Mouse (Mus musculus) liver, embryonic 16.5 days (tissue): ENCODE results near the gene Cbwd1. TPM values are rescaled to one million over a fixed set of nuclear protein-coding genes. Genes with fewer than 3 reads are reported as not detected.
"Not testable (repeated sequence)": the region's sequence is repeated elsewhere in the genome, so short reads cannot be mapped to it uniquely, and the experiment has no call there.

Source experiments
- ATAC-seq: fragments of 200-750 bp; cut with Nextera tagmentation; 2 replicates; pipeline ENCODE4 v1.8.0; 2017; ENCODE audit warnings: low read depth, mild to moderate bottlenecking, moderate number of reproducible peaks, moderate library complexity
- H3K27ac ChIP-seq: fragments of 300-500 bp; sonication (generic); 2 replicates; pipeline ENCODE4 v1.5.1; 2014; ENCODE audit warnings: mild to moderate bottlenecking, low read length
- H3K27me3 ChIP-seq: fragments of 300-500 bp; sonication (generic); 2 replicates; pipeline ENCODE4 v1.6.1; 2014; ENCODE audit warnings: low read depth, low read length, mixed read lengths; ENCODE audit not compliant: control insufficient read depth, insufficient read depth
- H3K36me3 ChIP-seq: fragments of 300-500 bp; sonication (generic); 2 replicates; pipeline ENCODE4 v1.6.1; 2014; ENCODE audit warnings: mild to moderate bottlenecking; ENCODE audit not compliant: control insufficient read depth, insufficient read depth
- H3K4me1 ChIP-seq: fragments of 300-500 bp; sonication (generic); 2 replicates; pipeline ENCODE4 v1.6.1; 2014; ENCODE audit warnings: low read depth, low read length, mixed read lengths; ENCODE audit not compliant: control insufficient read depth
- H3K4me2 ChIP-seq: fragments of 300-500 bp; sonication (generic); 2 replicates; pipeline ENCODE4 v1.6.1; 2014; ENCODE audit warnings: low read depth, low read length, mixed read lengths
- H3K4me3 ChIP-seq: fragments of 300-500 bp; sonication (generic); 2 replicates; pipeline ENCODE4 v1.5.1; 2014; ENCODE audit warnings: low read depth, mild to moderate bottlenecking, low read length
- H3K9ac ChIP-seq: fragments of 300-500 bp; sonication (generic); 2 replicates; pipeline ENCODE4 v1.6.1; 2014; ENCODE audit warnings: low read depth, low read length
- H3K9me3 ChIP-seq: fragments of 300-500 bp; sonication (generic); replicated peaks from 2 replicates; pipeline ENCODE4 v1.6.1; 2016; ENCODE audit warnings: low read length; ENCODE audit not compliant: control insufficient read depth
- WGBS: fragments of 180-500 bp; shearing (Covaris S2); extraction: QIAGEN DNeasy Blood & Tissue Kit; methylation state at CpG from one replicate; pipeline ENCODE4 v1.1.7; 2014; ENCODE audit not compliant: insufficient replicate concordance; 5-methylcytosine and 5-hydroxymethylcytosine counted together
- polyA plus RNA-seq: library from polyadenylated mRNA; unstranded; fragments of >200 nt; fragmentation: Nextera tagmentation; extraction: Ambion mirVana; gene quantifications from 2 replicates; pipeline ENCODE4 v1.2.1, GENCODE M21; 2015

The Cbwd1 gene
- polyA plus RNA-seq, 1 experiment from 2014 or later, result 6.8 TPM

GRCm38 (mm10) chr19:24896536-24896935, 64.9 kb downstream of the Cbwd1 start:
- ATAC-seq, result no peak
- Histone ChIP-seq H3K36me3 (no peaks in the 10 kb centered on the region), H3K4me3 (no peak overlapping the region), H3K4me1 (no peaks in the 10 kb centered on the region), H3K9ac (no peak overlapping the region), H3K27ac (no peak overlapping the region), H3K4me2 (no peak overlapping the region), H3K9me3 (no peaks in the 10 kb centered on the region), H3K27me3 (peaks cover 53% of the 10 kb centered on the region)
- WGBS, result 12% methylated on average over 4 of the region's 4 CpGs

GRCm38 (mm10) chr19:24886888-24887287, 74.5 kb downstream of the Cbwd1 start:
- Histone ChIP-seq H3K4me2 (no peak overlapping the region), H3K9ac (no peak overlapping the region), H3K9me3 (no peaks in the 10 kb centered on the region), H3K4me1 (no peaks in the 10 kb centered on the region), H3K27me3 (peaks cover 2% of the 10 kb centered on the region; the same call in 1 of the 2 replicates), H3K36me3 (no peaks in the 10 kb centered on the region), H3K4me3 (no peak overlapping the region), H3K27ac (no peak overlapping the region)
- no peak for ATAC-seq
- WGBS, result 57% methylated on average over 3 of the region's 3 CpGs

GRCm38 (mm10) chr19:24885504-24885903, 75.9 kb downstream of the Cbwd1 start:
- no peaks in the 10 kb centered on the region for H3K36me3 ChIP-seq
- ATAC-seq, result no peak
- no peak overlapping the region for H3K4me3 ChIP-seq
- no peaks in the 10 kb centered on the region for H3K4me1 ChIP-seq
- no peak overlapping the region for H3K27ac ChIP-seq
- no peaks in the 10 kb centered on the region for H3K9me3 ChIP-seq
- no peak overlapping the region for H3K9ac ChIP-seq
- peaks cover 2% of the 10 kb centered on the region; the same call in 1 of the 2 replicates for H3K27me3 ChIP-seq
- no peak overlapping the region for H3K4me2 ChIP-seq
- WGBS, result 11% methylated on average over 5 of the region's 5 CpGs

- no peak overlapping the region for H3K4me3 ChIP-seq
- H3K4me2 ChIP-seq, result no peak overlapping the region
- ATAC-seq, result no peak
- no peaks in the 10 kb centered on the region for H3K36me3 ChIP-seq
- H3K4me1 ChIP-seq, result no peaks in the 10 kb centered on the region
- H3K27me3 ChIP-seq, result no peaks in the 10 kb centered on the region
- H3K9ac ChIP-seq, result no peak overlapping the region
- no peaks in the 10 kb centered on the region for H3K9me3 ChIP-seq
- H3K27ac ChIP-seq, result no peak overlapping the region
- 55% methylated on average over 4 of the region's 4 CpGs for WGBS
Observed at GRCm38 (mm10) chr19:24881237-24881636, 80.2 kb downstream of the Cbwd1 start.

DNA sequence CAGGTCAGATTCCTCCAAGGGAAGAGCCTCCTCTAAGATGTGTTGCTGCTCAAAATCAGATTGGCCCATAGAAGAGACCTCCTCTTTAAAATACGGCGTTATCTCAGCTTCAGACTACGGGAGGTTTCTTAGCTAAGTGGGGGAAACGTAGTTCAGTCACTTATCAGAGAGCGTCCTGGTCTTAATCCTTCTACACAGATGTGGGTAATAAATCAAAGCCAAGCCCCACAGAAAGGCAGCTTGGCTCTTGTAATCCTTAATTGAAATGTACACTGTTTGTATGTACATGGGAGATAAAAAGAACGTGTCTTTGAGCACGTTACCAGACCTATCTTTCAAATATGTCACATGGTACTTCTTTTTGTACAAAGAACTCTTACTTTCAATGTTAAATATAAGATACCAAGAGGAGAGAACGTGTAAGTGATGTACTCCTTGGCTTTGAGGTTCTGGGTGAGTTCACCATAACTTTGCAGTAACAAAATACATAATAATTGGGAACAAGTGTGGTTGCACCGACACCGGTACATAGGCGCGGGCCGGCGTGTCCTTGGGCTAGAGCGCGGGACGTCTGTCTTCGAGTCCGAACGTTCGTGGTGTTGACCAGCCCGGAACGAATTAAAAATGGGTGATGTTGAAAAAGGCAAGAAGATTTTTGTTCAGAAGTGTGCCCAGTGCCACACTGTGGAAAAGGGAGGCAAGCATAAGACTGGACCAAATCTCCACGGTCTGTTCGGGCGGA, 86.1 kb downstream of the Cbwd1 start, which contains the start of gene Gm10053:
TSS of gene Gm10053 (plus strand) at position 558 of the 742 bp plus-strand sequence.
- not testable (repeated sequence) for H3K36me3 ChIP-seq, H3K27ac ChIP-seq, H3K4me2 ChIP-seq, H3K9ac ChIP-seq, H3K27me3 ChIP-seq, H3K4me1 ChIP-seq, H3K4me3 ChIP-seq, H3K9me3 ChIP-seq
- WGBS, result 56% methylated on average over 23 of the region's 26 CpGs
- ATAC-seq, result peak; percentile 65

GRCm38 (mm10) chr19:24873873-24874272, 87.5 kb downstream of the Cbwd1 start:
- H3K4me3 ChIP-seq, result no peak overlapping the region
- no peak for ATAC-seq
- no peaks in the 10 kb centered on the region for H3K4me1 ChIP-seq
- peaks cover 3% of the 10 kb centered on the region; the same call in 1 of the 2 replicates for H3K27me3 ChIP-seq
- 53% methylated on average over 2 of the region's 2 CpGs for WGBS
- H3K9me3 ChIP-seq, result no peaks in the 10 kb centered on the region
- no peak overlapping the region for H3K27ac ChIP-seq
- no peak overlapping the region for H3K9ac ChIP-seq
- no peak overlapping the region for H3K4me2 ChIP-seq
- H3K36me3 ChIP-seq, result no peaks in the 10 kb centered on the region

GRCm38 (mm10) chr19:24871037-24871635, 90.3 kb downstream of the Cbwd1 start:
- H3K27me3 ChIP-seq, result peaks cover 3% of the 10 kb centered on the region; the same call in 1 of the 2 replicates
- WGBS, result 21% methylated on average over 18 of the region's 18 CpGs
- H3K27ac ChIP-seq, result no peak overlapping the region
- H3K36me3 ChIP-seq, result no peaks in the 10 kb centered on the region
- H3K9me3 ChIP-seq, result no peaks in the 10 kb centered on the region
- no peak overlapping the region for H3K4me3 ChIP-seq
- ATAC-seq, result no peak
- no peaks in the 10 kb centered on the region for H3K4me1 ChIP-seq
- 0 out of 2 replicates have a peak overlapping the region, but pooled peaks have one; percentile 6 for H3K4me2 ChIP-seq
- no peak overlapping the region for H3K9ac ChIP-seq
